Mouse (Mus musculus) limb, embryonic 11.5 days (tissue): ENCODE measurements at regions not wholly inside any gene's neighbourhood (a gene's known extent, or its start where the extent isn't known, plus 50 kb on each side); places are given as distances from the start of the nearest gene placed in this dataset.
A peak's percentile ranks its signal among the peaks of the same experiment; 100 is the strongest.
"Not testable (repeated sequence)": the region's sequence is repeated elsewhere in the genome, so short reads cannot be mapped to it uniquely, and the experiment has no call there.

Experiments used
- ATAC-seq: fragments of 200-750 bp; cut with Nextera tagmentation; 2 replicates; pipeline ENCODE4 v1.8.0; 2017; ENCODE audit warnings: low read depth; ENCODE audit not compliant: insufficient number of reproducible peaks, low FRiP score, low TSS enrichment
- DNase-seq: peaks from one replicate; pipeline ENCODE4 v3.0.0-alpha.2; 2015; ENCODE audit warnings: low spot score
- H3K27ac ChIP-seq: fragments of 300-500 bp; sonication (generic); replicated peaks from 2 replicates; pipeline ENCODE4 v1.5.1; 2014; ENCODE audit warnings: low read depth, mild to moderate bottlenecking, low read length
- H3K27me3 ChIP-seq: fragments of 300-500 bp; sonication (generic); 2 replicates; pipeline ENCODE4 v1.6.1; 2014; ENCODE audit warnings: mild to moderate bottlenecking, low read length, mixed read lengths; ENCODE audit not compliant: control insufficient read depth, insufficient read depth
- H3K36me3 ChIP-seq: fragments of 300-500 bp; sonication (generic); 2 replicates; pipeline ENCODE4 v1.6.1; 2014; ENCODE audit warnings: mild to moderate bottlenecking, low read length, moderate library complexity, mixed read lengths; ENCODE audit not compliant: control insufficient read depth, insufficient read depth
- H3K4me1 ChIP-seq: fragments of 300-500 bp; sonication (generic); 2 replicates; pipeline ENCODE4 v1.6.1; 2014; ENCODE audit warnings: low read length, mixed read lengths; ENCODE audit not compliant: control insufficient read depth, insufficient read depth
- H3K4me2 ChIP-seq: fragments of 300-500 bp; sonication (generic); 2 replicates; pipeline ENCODE4 v1.6.1; 2014; ENCODE audit warnings: low read depth, mild to moderate bottlenecking, moderate library complexity; ENCODE audit not compliant: severe bottlenecking
- H3K4me3 ChIP-seq: fragments of 300-500 bp; sonication (generic); 2 replicates; pipeline ENCODE4 v1.5.1; 2014; ENCODE audit warnings: low read depth, low read length
- H3K9ac ChIP-seq: fragments of 300-500 bp; sonication (generic); 2 replicates; pipeline ENCODE4 v1.6.1; 2014; ENCODE audit warnings: mild to moderate bottlenecking, low read length
- H3K9me3 ChIP-seq: fragments of 300-500 bp; sonication (generic); 2 replicates; pipeline ENCODE4 v1.6.1; 2016; ENCODE audit warnings: low read length; ENCODE audit not compliant: control insufficient read depth
- WGBS: fragments of 180-500 bp; shearing (Covaris S2); extraction: QIAGEN DNeasy Blood & Tissue Kit; methylation state at CpG from one replicate; pipeline ENCODE4 v1.1.7; 2014; 5-methylcytosine and 5-hydroxymethylcytosine counted together

DNA sequence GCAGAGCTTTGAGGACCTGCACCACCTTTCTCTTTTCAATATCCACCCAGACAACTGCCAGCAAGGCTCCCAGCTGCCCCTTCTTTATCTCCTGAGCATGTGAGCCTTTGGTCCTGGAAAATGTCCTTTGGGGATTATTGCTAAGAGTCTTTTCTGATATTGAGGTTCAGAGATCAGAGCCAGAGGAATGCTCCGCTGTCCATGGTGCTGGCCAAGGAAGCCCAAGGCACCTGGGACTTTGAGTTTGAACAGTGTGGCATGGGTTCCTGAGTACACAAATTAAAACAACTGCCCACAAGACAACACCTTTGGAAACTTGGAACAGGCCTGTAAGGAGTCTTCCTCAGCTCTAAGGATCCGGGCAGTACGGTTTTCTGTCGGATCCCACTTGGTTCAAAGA lies 52.6 kb upstream of the Slc28a3 start:
- Histone ChIP-seq H3K27me3 (no peaks in the 10 kb centered on the region), H3K36me3 (no peaks in the 10 kb centered on the region), H3K9ac (no peak overlapping the region), H3K9me3 (no peaks in the 10 kb centered on the region), H3K4me2 (no peak overlapping the region), H3K27ac (no peak overlapping the region), H3K4me1 (no peaks in the 10 kb centered on the region), H3K4me3 (no peak overlapping the region)
- DNase-seq (peak; percentile 73), ATAC-seq (no peak)
- WGBS = 62% methylated on average over 4 of the region's 4 CpGs

GRCm38 (mm10) chr13:58668664-58669063 lies 58.0 kb upstream of the Slc28a3 start:
- H3K27me3 ChIP-seq = no peaks in the 10 kb centered on the region
- H3K27ac ChIP-seq = no peak overlapping the region
- no peaks in the 10 kb centered on the region for H3K9me3 ChIP-seq
- no peak overlapping the region; the same call in 1 of the 2 replicates for H3K4me2 ChIP-seq
- no peaks in the 10 kb centered on the region for H3K4me1 ChIP-seq
- H3K36me3 ChIP-seq = no peaks in the 10 kb centered on the region
- WGBS = 50% methylated on average over 21 of the region's 21 CpGs
- no peak overlapping the region for H3K4me3 ChIP-seq
- DNase-seq = no peak
- ATAC-seq = no peak
- H3K9ac ChIP-seq = no peak overlapping the region

DNA sequence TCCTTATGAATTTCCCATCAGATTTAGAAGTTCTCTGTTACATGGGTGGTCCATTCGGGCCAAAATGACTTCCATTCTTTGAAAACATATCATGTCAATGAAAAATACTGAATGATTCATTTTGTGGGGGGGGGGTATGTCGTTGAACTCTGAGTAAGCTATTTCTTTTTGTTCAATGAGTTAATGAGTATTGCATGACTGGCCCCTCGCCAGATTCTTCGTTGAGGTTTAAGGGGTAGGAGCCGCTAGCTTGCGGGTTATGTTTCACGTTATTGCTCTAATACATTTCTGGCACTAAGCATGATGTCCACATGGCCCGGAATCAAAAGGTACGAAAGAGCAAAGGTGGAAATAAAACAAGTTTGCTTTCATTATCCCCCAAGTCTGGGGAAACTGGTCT lies 59.5 kb upstream of the Slc28a3 start:
- Histone ChIP-seq H3K27ac (no peak overlapping the region), H3K4me2 (no peak overlapping the region), H3K9ac (no peak overlapping the region), H3K4me3 (no peak overlapping the region), H3K27me3 (no peaks in the 10 kb centered on the region), H3K36me3 (no peaks in the 10 kb centered on the region), H3K9me3 (no peaks in the 10 kb centered on the region), H3K4me1 (no peaks in the 10 kb centered on the region; the same call in 1 of the 2 replicates)
- ATAC-seq (no peak), DNase-seq (no peak)
- WGBS = 84% methylated on average over 9 of the region's 9 CpGs

GRCm38 (mm10) chr13:58675611-58676010 lies 64.9 kb upstream of the Slc28a3 start:
- not testable (repeated sequence) for DNase-seq, H3K27me3 ChIP-seq, H3K9me3 ChIP-seq, ATAC-seq, H3K27ac ChIP-seq, H3K9ac ChIP-seq, H3K4me1 ChIP-seq, H3K4me2 ChIP-seq, H3K4me3 ChIP-seq, H3K36me3 ChIP-seq
- 88% methylated on average over 1 of the region's 1 CpGs for whole genome bisulfite sequencing

DNA sequence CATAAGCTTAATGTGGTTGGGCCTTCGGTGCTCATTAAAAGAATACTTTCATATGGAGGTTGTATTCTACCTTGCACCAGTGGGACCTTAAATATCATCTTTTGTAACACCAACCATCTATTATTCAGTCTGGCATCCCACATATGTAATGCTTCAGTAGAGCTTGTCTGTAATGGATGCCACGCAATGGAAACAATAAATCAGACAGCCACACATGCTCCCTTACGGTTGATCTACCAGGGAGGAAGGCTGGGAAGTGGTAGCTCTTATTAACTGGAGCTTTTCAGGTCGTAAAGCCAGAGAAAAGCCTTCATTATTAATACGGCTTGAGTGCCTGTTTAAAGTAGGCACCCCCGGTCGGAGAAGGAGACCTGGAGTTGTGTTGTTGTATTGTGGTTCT lies 66.8 kb upstream of the Slc28a3 start:
- no peak overlapping the region for H3K9ac ChIP-seq
- no peaks in the 10 kb centered on the region; the same call in 1 of the 2 replicates for H3K4me1 ChIP-seq
- no peaks in the 10 kb centered on the region for H3K9me3 ChIP-seq
- no peak for DNase-seq
- no peaks in the 10 kb centered on the region for H3K36me3 ChIP-seq
- no peak overlapping the region for H3K4me3 ChIP-seq
- no peaks in the 10 kb centered on the region for H3K27me3 ChIP-seq
- ATAC-seq = no peak
- WGBS = 40% methylated on average over 7 of the region's 7 CpGs
- no peak overlapping the region for H3K27ac ChIP-seq
- H3K4me2 ChIP-seq = no peak overlapping the region

GRCm38 (mm10) chr13:58679663-58680062 lies 69.0 kb upstream of the Slc28a3 start:
- no peak for ATAC-seq
- Histone ChIP-seq H3K9ac (no peak overlapping the region), H3K27ac (no peak overlapping the region), H3K36me3 (no peaks in the 10 kb centered on the region), H3K4me2 (no peak overlapping the region), H3K4me3 (no peak overlapping the region), H3K9me3 (no peaks in the 10 kb centered on the region), H3K27me3 (no peaks in the 10 kb centered on the region), H3K4me1 (no peaks in the 10 kb centered on the region; the same call in 1 of the 2 replicates)
- DNase-seq = no peak
- 80% methylated on average over 6 of the region's 6 CpGs for WGBS

DNA sequence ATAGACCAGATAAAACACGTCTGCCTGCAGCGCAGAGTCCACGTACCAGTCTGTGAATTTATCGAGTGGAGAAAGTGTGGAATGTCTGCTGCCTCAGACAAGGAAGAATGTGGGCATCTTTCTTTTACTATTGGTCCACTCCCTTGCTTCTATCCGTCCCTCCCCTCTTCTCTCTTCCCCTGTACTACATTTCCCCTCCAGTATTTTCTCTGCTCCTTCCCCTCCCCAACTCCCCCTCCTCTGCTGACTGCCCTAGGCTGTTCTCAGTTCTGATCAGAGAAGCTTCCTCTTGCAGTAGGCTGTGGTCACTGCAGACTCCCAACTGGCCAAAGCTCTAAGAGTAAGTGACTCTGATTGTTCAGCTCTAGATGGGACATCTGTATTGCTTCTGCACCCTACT lies 76.1 kb upstream of the Slc28a3 start:
- DNase-seq (no peak), ATAC-seq (no peak)
- Histone ChIP-seq H3K4me2 (no peak overlapping the region), H3K27ac (no peak overlapping the region), H3K4me1 (no peaks in the 10 kb centered on the region), H3K9me3 (no peaks in the 10 kb centered on the region), H3K36me3 (no peaks in the 10 kb centered on the region), H3K9ac (no peak overlapping the region), H3K4me3 (no peak overlapping the region), H3K27me3 (no peaks in the 10 kb centered on the region)
- 56% methylated on average over 5 of the region's 5 CpGs for WGBS

GRCm38 (mm10) chr13:58687609-58688008 lies 76.9 kb upstream of the Slc28a3 start:
- no peak overlapping the region for H3K4me3 ChIP-seq
- no peaks in the 10 kb centered on the region for H3K9me3 ChIP-seq
- H3K27ac ChIP-seq = no peak overlapping the region
- no peaks in the 10 kb centered on the region for H3K27me3 ChIP-seq
- no peak for ATAC-seq
- H3K9ac ChIP-seq = no peak overlapping the region
- H3K4me1 ChIP-seq = no peaks in the 10 kb centered on the region
- WGBS = 87% methylated on average over 2 of the region's 2 CpGs
- no peak overlapping the region for H3K4me2 ChIP-seq
- H3K36me3 ChIP-seq = no peaks in the 10 kb centered on the region
- no peak for DNase-seq

DNA sequence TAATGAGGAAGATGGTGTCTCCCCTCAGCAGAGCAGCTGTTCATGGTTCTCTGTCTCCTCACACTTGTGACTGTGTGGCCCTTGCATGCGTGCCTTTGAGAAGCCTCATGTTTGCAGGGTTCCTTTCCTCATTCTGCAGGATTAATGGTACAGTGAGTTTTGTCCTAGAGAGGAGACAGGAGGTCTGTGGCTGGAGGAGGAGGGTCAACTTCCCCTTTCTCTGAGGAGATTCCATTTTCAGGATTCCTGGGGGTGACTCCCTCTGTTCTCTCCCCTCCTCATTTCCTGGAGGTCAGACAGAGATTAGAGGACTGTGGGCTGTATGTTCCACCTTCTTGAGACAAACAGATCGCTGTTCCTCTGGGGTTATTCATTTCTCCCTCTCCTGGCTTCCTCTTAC lies 77.6 kb upstream of the Slc28a3 start:
- Histone ChIP-seq H3K27ac (no peak overlapping the region), H3K9ac (no peak overlapping the region), H3K36me3 (no peaks in the 10 kb centered on the region), H3K27me3 (no peaks in the 10 kb centered on the region), H3K4me2 (no peak overlapping the region), H3K4me1 (no peaks in the 10 kb centered on the region), H3K9me3 (no peaks in the 10 kb centered on the region), H3K4me3 (no peak overlapping the region)
- DNase-seq (no peak), ATAC-seq (no peak)
- WGBS = 76% methylated on average over 2 of the region's 2 CpGs
